Mouse (Mus musculus): Measurements from ENCODE around the gene Ccdc187.

DNA sequence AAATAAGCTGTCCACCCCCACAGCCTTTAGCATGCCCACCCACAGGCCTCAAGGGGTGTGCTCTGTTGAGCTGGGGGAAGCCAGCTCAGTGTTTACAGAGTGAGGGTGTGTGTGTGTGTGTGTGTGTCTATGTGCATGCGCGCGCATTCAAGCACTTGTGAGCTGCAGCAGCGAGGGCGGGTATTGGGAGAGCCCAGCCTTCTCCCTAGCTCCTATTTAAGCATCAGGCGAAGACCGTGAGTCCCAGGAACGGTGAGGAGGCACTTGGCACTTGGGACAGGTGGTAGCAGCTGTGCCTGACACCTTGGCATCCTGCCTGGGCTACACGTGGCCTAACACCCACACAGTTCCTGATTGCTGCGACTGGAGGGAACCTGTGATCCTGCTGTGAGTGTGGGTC, 47.7 kb upstream of the Ccdc187 start:
- TF ChIP-seq CTCF (IDR thresholded peaks at IDR 0.05; ENCODE audit: control insufficient read depth, insufficient read depth, insufficient read length) (no peak), MYOG (IDR thresholded peaks at IDR 0.05; ENCODE audit: control insufficient read depth, extremely low read depth, insufficient read length) (no peak), USF1 (IDR thresholded peaks at IDR 0.05; ENCODE audit: low read depth) (peak; percentile 4), MAX (IDR thresholded peaks at IDR 0.05) (no peak), CEBPB (IDR thresholded peaks at IDR 0.05; ENCODE audit: low read depth) (no peak), MYOD1 (IDR thresholded peaks at IDR 0.05; ENCODE audit: control insufficient read depth, insufficient read length, low read depth) (peak; percentile 66), FOSL1 (IDR thresholded peaks at IDR 0.05; ENCODE audit: insufficient read depth, low read length, poor library complexity, severe bottlenecking) (no peak)

Measured in C2C12 (cell line).